Mouse (Mus musculus): Measurements from ENCODE around the gene Ugt3a1. TPM values are rescaled to one million over a fixed set of nuclear protein-coding genes. Genes with fewer than 3 reads are reported as not detected.

Gene Ugt3a1
- polyA plus RNA-seq, 1 experiment from 2014 or later, result 1.9 TPM

GRCm38 (mm10) chr15:9305978-9306692 is 29.4 kb downstream of the Ugt3a1 start:
- no peaks in the 10 kb centered on the region for H3K36me3 ChIP-seq (ENCODE audit: control insufficient read depth, insufficient read depth)
- H3K27ac ChIP-seq (ENCODE audit: low read length), result no peak overlapping the region
- no peak for ATAC-seq (ENCODE audit: low read depth)
- no peaks in the 10 kb centered on the region for H3K4me1 ChIP-seq (ENCODE audit: control insufficient read depth, low read depth, low read length)
- WGBS (ENCODE audit: insufficient replicate concordance), result 49% methylated on average over 8 of the region's 8 CpGs
- H3K4me3 ChIP-seq (ENCODE audit: low read depth, low read length), result no peak overlapping the region
- H3K27me3 ChIP-seq (ENCODE audit: control insufficient read depth, insufficient read depth, low read depth, low read length), result no peaks in the 10 kb centered on the region
- no peaks in the 10 kb centered on the region for H3K9me3 ChIP-seq (replicated peaks; ENCODE audit: control insufficient read depth, low read length)
- no peak overlapping the region for H3K4me2 ChIP-seq (ENCODE audit: low read depth, low read length)
- no peak overlapping the region for H3K9ac ChIP-seq (ENCODE audit: low read depth, low read length)

- H3K9me3 ChIP-seq (replicated peaks; ENCODE audit: control insufficient read depth, low read length), result no peaks in the 10 kb centered on the region
- H3K9ac ChIP-seq (ENCODE audit: low read depth, low read length), result no peak overlapping the region
- H3K27ac ChIP-seq (ENCODE audit: low read length), result no peak overlapping the region
- 50% methylated on average over 2 of the region's 2 CpGs for WGBS (ENCODE audit: insufficient replicate concordance)
- H3K4me3 ChIP-seq (ENCODE audit: low read depth, low read length), result no peak overlapping the region
- no peak overlapping the region for H3K4me2 ChIP-seq (ENCODE audit: low read depth, low read length)
- H3K36me3 ChIP-seq (ENCODE audit: control insufficient read depth, insufficient read depth), result no peaks in the 10 kb centered on the region
- no peak for ATAC-seq (ENCODE audit: low read depth)
- no peaks in the 10 kb centered on the region for H3K4me1 ChIP-seq (ENCODE audit: control insufficient read depth, low read depth, low read length)
- H3K27me3 ChIP-seq (ENCODE audit: control insufficient read depth, insufficient read depth, low read depth, low read length), result no peaks in the 10 kb centered on the region
Measured at GRCm38 (mm10) chr15:9334596-9334995, 57.9 kb downstream of the Ugt3a1 start.

GRCm38 (mm10) chr15:9335341-9335740 is 58.7 kb downstream of the Ugt3a1 start, which contains the start of gene Ugt3a2:
Gene Ugt3a2 (plus strand): TSS chr15:9335550.
- WGBS (ENCODE audit: insufficient replicate concordance), result 66% methylated on average over 4 of the region's 4 CpGs
- H3K4me1 ChIP-seq (ENCODE audit: control insufficient read depth, low read depth, low read length), result no peaks in the 10 kb centered on the region
- H3K27ac ChIP-seq (ENCODE audit: low read length), result no peak within 1 kb of the TSS
- no peak within 1 kb of the TSS for H3K4me2 ChIP-seq (ENCODE audit: low read depth, low read length)
- no peak for ATAC-seq (ENCODE audit: low read depth)
- no peaks in the 10 kb centered on the region for H3K27me3 ChIP-seq (ENCODE audit: control insufficient read depth, insufficient read depth, low read depth, low read length)
- no peaks in the 10 kb centered on the region for H3K36me3 ChIP-seq (ENCODE audit: control insufficient read depth, insufficient read depth)
- no peak within 1 kb of the TSS for H3K9ac ChIP-seq (ENCODE audit: low read depth, low read length)
- H3K9me3 ChIP-seq (replicated peaks; ENCODE audit: control insufficient read depth, low read length), result no peaks in the 10 kb centered on the region
- no peak within 1 kb of the TSS for H3K4me3 ChIP-seq (ENCODE audit: low read depth, low read length)

GRCm38 (mm10) chr15:9336616-9337015 is 59.9 kb downstream of the Ugt3a1 start:
- Histone ChIP-seq H3K27me3 (ENCODE audit: control insufficient read depth, insufficient read depth, low read depth, low read length) (no peaks in the 10 kb centered on the region), H3K4me1 (ENCODE audit: control insufficient read depth, low read depth, low read length) (no peaks in the 10 kb centered on the region), H3K36me3 (ENCODE audit: control insufficient read depth, insufficient read depth) (no peaks in the 10 kb centered on the region), H3K4me2 (ENCODE audit: low read depth, low read length) (no peak overlapping the region), H3K4me3 (ENCODE audit: low read depth, low read length) (no peak overlapping the region), H3K9ac (ENCODE audit: low read depth, low read length) (no peak overlapping the region), H3K9me3 (replicated peaks; ENCODE audit: control insufficient read depth, low read length) (no peaks in the 10 kb centered on the region), H3K27ac (ENCODE audit: low read length) (no peak overlapping the region)
- no peak for ATAC-seq (ENCODE audit: low read depth)
- WGBS (ENCODE audit: insufficient replicate concordance), result 51% methylated on average over 3 of the region's 3 CpGs

GRCm38 (mm10) chr15:9337021-9337420 is 60.3 kb downstream of the Ugt3a1 start:
- no peaks in the 10 kb centered on the region for H3K4me1 ChIP-seq (ENCODE audit: control insufficient read depth, low read depth, low read length)
- H3K9me3 ChIP-seq (replicated peaks; ENCODE audit: control insufficient read depth, low read length), result no peaks in the 10 kb centered on the region
- no peak for ATAC-seq (ENCODE audit: low read depth)
- H3K4me3 ChIP-seq (ENCODE audit: low read depth, low read length), result no peak overlapping the region
- H3K4me2 ChIP-seq (ENCODE audit: low read depth, low read length), result no peak overlapping the region
- H3K36me3 ChIP-seq (ENCODE audit: control insufficient read depth, insufficient read depth), result no peaks in the 10 kb centered on the region
- no peaks in the 10 kb centered on the region for H3K27me3 ChIP-seq (ENCODE audit: control insufficient read depth, insufficient read depth, low read depth, low read length)
- whole genome bisulfite sequencing (ENCODE audit: insufficient replicate concordance), result 40% methylated on average over 3 of the region's 3 CpGs
- no peak overlapping the region for H3K9ac ChIP-seq (ENCODE audit: low read depth, low read length)
- no peak overlapping the region for H3K27ac ChIP-seq (ENCODE audit: low read length)

- no peak overlapping the region for H3K4me3 ChIP-seq (ENCODE audit: low read depth, low read length)
- H3K36me3 ChIP-seq (ENCODE audit: control insufficient read depth, insufficient read depth), result no peaks in the 10 kb centered on the region
- no peaks in the 10 kb centered on the region for H3K4me1 ChIP-seq (ENCODE audit: control insufficient read depth, low read depth, low read length)
- no peak overlapping the region for H3K4me2 ChIP-seq (ENCODE audit: low read depth, low read length)
- no peak for ATAC-seq (ENCODE audit: low read depth)
- H3K27me3 ChIP-seq (ENCODE audit: control insufficient read depth, insufficient read depth, low read depth, low read length), result no peaks in the 10 kb centered on the region
- no peaks in the 10 kb centered on the region for H3K9me3 ChIP-seq (replicated peaks; ENCODE audit: control insufficient read depth, low read length)
- WGBS (ENCODE audit: insufficient replicate concordance), result 25% methylated on average over 3 of the region's 3 CpGs
- H3K27ac ChIP-seq (ENCODE audit: low read length), result no peak overlapping the region
- no peak overlapping the region for H3K9ac ChIP-seq (ENCODE audit: low read depth, low read length)
Measured at GRCm38 (mm10) chr15:9348739-9349138, 72.1 kb downstream of the Ugt3a1 start.

GRCm38 (mm10) chr15:9362801-9363200 is 86.1 kb downstream of the Ugt3a1 start:
- no peak for ATAC-seq (ENCODE audit: low read depth)
- H3K4me1 ChIP-seq (ENCODE audit: control insufficient read depth, low read depth, low read length), result no peaks in the 10 kb centered on the region
- H3K4me2 ChIP-seq (ENCODE audit: low read depth, low read length), result no peak overlapping the region
- WGBS (ENCODE audit: insufficient replicate concordance), result 53% methylated on average over 2 of the region's 2 CpGs
- H3K36me3 ChIP-seq (ENCODE audit: control insufficient read depth, insufficient read depth), result no peaks in the 10 kb centered on the region
- no peak overlapping the region for H3K9ac ChIP-seq (ENCODE audit: low read depth, low read length)
- H3K4me3 ChIP-seq (ENCODE audit: low read depth, low read length), result no peak overlapping the region
- no peaks in the 10 kb centered on the region for H3K27me3 ChIP-seq (ENCODE audit: control insufficient read depth, insufficient read depth, low read depth, low read length)
- no peaks in the 10 kb centered on the region for H3K9me3 ChIP-seq (replicated peaks; ENCODE audit: control insufficient read depth, low read length)
- H3K27ac ChIP-seq (ENCODE audit: low read length), result no peak overlapping the region

Other genes starting within 250 kb of the Ugt3a1 start
- gene Nadk2, start 205.6 kb upstream of the Ugt3a1 start, polyA plus RNA-seq (2015; fragmentation: Nextera tagmentation; extraction: Ambion mirVana), result 85.7 and 88.8 TPM in 2 replicates
- 1.9 and 2.0 TPM in 2 replicates for gene Lmbrd2, start 136.3 kb upstream of the Ugt3a1 start, polyA plus RNA-seq (2015; fragmentation: Nextera tagmentation; extraction: Ambion mirVana)
- 16.5 and 19.3 TPM in 2 replicates for gene Skp2, start 121.5 kb upstream of the Ugt3a1 start, polyA plus RNA-seq (2015; fragmentation: Nextera tagmentation; extraction: Ambion mirVana)
- 3.1 and 3.5 TPM in 2 replicates for gene Ugt3a2, start 58.7 kb downstream of the Ugt3a1 start, polyA plus RNA-seq (2015; fragmentation: Nextera tagmentation; extraction: Ambion mirVana)
- 0.68 and 1.0 TPM in 2 replicates for gene Capsl, start 159.1 kb downstream of the Ugt3a1 start, polyA plus RNA-seq (2015; fragmentation: Nextera tagmentation; extraction: Ambion mirVana)